Mouse (Mus musculus): ENCODE results near the gene Tmem233. TPM values are rescaled to one million over a fixed set of nuclear protein-coding genes. Genes with fewer than 3 reads are reported as not detected.

Gene Tmem233
- 0.08 and 0.09 TPM in 2 replicates for polyA plus RNA-seq (2012; rRNA removed)

DNA sequence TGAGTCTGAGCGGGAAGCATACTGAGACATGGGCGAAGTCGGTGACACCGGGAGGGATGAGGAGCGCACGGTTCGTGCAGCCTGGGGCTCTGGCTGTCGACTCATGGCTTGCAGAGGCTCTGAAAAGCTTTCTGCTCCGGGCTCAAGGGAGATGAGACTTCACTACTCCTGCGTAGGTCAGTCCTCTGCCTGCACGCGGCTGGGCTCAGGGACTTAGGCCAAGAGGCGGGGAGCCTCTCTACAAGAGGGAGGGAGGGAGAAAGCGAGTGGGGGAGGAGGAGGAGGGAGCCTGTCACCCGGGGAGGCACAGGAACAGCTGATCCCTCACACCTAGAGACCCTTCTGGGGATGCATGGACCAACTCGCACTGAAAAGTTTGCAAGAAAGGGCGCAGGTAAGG is at the start of gene Tmem233:
TSS of gene Tmem233 (minus strand) at position 164 of the 400 bp plus-strand sequence.
- DNase-seq (ENCODE audit: low spot score) = no peak

DNA sequence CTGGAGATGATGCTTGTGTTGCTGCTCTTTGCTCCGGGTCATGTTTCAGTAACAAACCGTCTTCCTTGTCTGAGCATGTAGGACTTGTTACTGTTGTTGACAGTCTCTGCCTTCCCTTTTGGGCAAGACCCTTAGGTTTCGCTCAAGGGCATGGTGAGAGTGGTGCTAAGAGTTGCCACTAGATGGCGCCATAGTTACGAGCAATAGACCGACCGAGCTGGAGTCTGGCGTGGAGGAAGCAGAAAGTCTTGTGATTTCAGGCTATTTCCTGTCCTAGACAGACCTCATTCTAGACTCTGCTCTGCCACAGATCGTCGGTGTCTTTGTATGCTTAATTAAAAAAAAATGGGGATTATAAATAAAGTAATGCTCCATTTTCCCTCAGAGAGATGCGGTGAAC is 40.3 kb upstream of the Tmem233 start:
- DNase-seq (ENCODE audit: low spot score) = no peak

GRCm38 (mm10) chr5:116116567-116116966 is 33.5 kb upstream of the Tmem233 start:
- DNase-seq (ENCODE audit: low spot score) = no peak

- no peak for DNase-seq (ENCODE audit: low spot score)
Observed at GRCm38 (mm10) chr5:116116110-116116509, 33.1 kb upstream of the Tmem233 start.

GRCm38 (mm10) chr5:116115071-116115834 is 32.2 kb upstream of the Tmem233 start:
- no peak for DNase-seq (ENCODE audit: low spot score)

DNA sequence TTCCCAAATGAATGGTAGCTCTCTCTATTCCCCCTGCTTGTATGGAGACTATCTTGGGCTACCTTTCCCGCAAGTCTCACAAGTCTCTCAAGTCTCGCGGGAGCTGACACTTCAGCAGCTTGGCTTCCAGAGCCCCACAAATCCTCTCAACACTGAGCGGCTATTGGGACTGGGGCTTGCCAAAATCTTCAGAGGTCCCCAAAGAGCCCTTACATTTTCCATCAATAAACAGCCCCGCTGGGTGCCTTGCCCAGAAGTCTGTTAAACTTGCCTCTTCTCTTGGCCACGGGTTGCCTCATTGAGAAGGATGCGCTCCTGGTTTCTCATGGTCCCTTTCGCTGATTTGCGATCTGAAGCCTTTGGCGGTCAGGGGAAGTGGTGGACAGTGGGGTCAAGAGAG is 25.6 kb upstream of the Tmem233 start:
- no peak for DNase-seq (ENCODE audit: low spot score)

DNA sequence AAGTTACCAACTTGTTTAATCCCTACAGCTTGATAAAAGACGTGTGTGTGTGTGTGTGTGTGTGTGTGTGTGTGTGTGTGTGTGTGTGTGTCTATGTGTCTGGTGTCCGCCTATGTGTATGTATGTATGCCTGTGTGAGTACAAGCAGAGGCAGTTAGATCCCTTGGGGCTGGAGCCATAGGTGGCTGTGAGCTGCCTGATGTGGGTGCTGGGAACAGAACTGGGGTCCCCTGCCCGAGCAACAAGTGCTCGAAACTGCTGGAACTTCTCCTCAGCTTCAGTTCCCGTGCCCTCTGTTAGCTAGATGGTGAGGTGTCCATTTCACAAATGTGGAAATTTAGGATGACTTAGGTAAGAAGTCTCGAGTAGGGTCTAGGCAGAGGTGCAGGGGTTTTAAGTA is 1.2 kb upstream of the Tmem233 start:
- DNase-seq (ENCODE audit: low spot score) = no peak

GRCm38 (mm10) chr5:116082241-116082900 is 673 bp downstream of the Tmem233 start:
- DNase-seq (ENCODE audit: low spot score) = no peak

DNA sequence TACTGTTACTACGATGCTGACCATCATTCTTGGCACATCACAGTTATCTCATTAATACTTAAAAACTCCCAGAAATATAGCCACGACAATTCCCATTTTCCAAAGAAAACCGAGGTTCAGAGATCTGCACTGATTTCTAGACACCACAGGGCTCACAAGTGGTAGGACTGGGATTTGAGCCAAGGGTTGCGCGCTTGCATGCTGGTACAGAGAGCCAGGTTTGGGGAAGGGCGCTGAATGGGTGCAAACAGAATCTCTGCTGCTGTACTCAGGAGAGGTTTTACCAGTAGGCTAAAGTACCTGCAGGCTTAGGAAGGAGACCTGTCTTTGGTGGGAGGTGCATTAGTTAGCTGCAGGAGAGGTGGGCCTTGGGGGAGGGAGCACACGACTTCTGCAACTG is 1.4 kb downstream of the Tmem233 start:
- no peak for DNase-seq (ENCODE audit: low spot score)

DNA sequence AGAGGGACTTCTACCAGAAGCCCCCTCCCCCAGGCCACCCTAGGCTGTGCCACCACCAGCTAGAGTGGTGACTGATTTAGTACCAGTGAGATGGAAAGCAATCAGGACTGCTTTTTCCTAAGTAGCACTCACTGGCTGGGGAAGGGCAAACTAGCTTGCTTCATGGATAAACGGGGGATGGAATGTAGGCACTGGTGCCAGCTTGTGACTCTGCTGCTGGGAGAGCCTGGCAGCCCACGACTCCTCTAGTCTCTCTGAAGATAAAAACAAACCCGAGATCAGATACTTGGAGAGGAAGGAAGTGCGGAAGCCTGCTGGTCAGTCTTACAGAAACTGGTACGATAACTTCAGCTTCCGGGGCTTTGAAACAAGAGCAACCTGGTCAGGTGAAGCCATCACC is 2.3 kb downstream of the Tmem233 start:
- no peak for DNase-seq (ENCODE audit: low spot score)

DNA sequence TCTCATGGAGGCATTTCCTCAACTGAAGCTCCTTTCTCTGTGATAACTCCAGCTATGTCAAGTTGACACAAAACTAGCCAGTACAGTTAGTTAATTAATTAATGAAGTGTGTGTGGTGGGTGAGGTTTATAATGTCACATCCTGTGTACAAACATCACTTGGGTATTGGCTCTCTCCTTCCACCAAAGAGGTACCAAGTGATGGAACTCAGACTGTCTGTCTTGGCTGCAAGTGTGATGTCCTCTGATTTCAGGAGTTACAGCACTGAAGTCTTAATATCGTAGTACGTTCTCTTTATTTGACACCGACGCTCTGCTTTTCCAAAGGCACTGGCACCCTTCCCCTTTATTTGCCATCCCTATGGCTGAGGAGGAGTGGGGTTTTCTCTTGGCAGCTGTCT is 13.4 kb downstream of the Tmem233 start:
- no peak for DNase-seq (ENCODE audit: low spot score)

DNA sequence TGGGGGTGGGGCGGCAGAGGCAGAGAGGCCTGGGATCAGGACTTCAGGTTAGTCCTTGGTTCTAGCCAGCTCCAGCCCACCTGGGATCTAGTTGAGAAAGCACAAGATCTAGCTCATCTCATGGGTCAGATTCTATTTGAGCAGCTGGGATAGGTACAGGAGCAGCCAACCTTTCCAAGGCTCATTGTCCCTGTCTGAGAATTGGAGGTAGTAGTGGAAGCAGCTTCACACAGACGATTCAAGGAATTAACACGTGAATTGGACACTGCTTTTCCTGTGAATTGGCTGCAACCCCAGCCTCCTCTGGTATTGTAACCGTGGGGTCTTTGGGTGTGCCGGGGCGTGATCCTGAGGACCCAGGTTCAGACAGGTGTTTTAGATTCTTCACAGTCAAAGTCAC is 30.2 kb downstream of the Tmem233 start:
- no peak for DNase-seq (ENCODE audit: low spot score)

DNA sequence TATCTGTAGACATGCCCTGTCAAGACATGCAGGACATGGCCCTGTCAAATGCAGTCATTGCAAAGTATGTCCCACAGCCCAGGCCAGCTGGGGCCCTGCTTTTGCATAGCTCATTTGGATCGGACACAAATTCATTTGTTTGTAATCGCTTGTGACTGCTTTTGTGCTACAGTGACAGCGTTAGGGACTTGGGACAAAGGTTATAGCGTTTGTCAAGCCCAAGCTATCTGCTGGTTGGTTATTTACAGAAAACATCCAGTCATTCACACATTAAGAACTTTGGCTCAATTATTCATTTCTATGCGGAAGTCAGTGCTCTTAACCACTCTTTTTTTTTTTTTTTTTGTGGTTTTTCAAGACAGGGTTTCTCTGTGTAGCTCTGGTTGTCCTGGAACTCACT is 30.9 kb downstream of the Tmem233 start:
- no peak for DNase-seq (ENCODE audit: low spot score)

DNA sequence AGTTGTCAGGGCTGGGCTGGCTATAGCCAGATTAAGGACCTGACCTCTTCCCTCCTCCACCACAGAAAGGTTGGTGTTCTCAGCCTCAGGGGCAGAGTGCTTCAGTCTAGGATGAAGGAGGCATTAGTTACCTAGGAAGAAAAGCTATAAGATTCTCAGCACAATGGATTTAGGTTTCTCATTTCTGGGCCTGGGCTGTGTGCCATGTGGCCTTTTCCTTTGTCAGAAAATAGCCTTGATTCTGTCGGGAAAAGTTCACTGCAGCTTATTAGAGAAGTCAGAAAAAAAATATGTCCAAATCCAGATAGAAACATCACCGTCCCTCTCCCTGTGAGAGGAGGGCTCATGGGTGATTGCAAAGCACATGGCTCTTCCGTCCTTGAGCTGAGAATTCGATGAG is 33.2 kb downstream of the Tmem233 start:
- DNase-seq (ENCODE audit: low spot score) = no peak

- DNase-seq (ENCODE audit: low spot score) = no peak
Observed at GRCm38 (mm10) chr5:116048321-116048720, 34.7 kb downstream of the Tmem233 start.

DNA sequence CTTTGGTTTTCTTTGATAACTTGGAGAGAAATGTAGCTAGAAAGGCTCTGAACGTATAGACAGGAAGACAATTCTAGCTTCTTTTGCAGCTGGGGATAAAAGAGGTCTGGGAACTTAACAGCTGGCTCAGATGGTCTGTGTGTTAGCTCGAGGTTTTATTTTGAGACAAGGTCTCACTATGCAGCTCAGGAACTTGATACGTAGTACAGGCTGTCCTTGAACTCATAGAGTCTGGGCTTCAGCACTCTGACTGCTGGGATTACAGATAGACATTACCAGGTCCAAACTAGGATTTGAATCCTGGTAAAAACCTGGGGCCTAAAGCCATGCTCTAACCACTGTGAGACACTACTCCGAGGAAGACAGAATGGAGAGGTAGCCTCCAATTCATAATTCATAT is 36.8 kb downstream of the Tmem233 start:
- DNase-seq (ENCODE audit: low spot score) = no peak

- DNase-seq (ENCODE audit: low spot score) = no peak
Observed at GRCm38 (mm10) chr5:116045581-116045980, 37.5 kb downstream of the Tmem233 start.

DNA sequence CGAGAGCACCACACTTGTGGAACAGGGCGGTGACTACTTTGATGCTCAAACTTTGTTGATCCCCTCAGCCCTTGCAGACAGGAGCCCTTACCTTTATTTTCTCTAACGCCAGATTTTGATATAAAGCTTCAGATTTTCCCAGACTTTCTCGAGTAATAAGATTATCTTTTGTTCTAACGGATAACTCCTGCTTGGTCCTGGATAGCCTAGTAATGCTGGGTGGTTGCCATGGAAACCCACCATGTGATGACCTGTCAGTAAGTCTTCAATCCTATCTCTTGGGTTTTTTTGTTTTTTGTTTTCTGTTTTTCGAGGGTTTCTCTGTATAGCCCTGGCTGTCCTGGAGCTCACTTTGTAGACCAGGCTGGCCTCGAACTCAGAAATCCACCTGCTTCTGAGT is 40.8 kb downstream of the Tmem233 start:
- DNase-seq (ENCODE audit: low spot score) = no peak

DNA sequence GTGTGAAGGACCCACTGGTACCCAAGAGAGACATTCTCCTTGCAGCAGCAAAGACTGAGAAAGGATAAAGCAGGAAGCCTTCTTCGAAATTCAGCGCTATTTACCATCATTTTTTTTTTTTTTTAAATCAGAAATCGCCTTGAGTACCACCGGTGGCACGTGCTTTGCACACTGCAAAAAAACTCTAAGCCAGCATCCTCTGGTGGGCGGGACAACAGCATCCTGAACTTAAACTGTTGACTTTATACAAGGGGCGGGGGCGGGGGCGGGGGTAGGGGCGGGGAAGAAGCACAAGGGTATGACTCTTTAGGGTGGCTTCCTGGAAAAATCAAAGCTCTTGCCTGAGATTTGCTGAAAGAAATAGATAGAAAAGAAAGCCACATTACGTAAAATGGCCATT is 43.3 kb downstream of the Tmem233 start:
- no peak for DNase-seq (ENCODE audit: low spot score)

DNA sequence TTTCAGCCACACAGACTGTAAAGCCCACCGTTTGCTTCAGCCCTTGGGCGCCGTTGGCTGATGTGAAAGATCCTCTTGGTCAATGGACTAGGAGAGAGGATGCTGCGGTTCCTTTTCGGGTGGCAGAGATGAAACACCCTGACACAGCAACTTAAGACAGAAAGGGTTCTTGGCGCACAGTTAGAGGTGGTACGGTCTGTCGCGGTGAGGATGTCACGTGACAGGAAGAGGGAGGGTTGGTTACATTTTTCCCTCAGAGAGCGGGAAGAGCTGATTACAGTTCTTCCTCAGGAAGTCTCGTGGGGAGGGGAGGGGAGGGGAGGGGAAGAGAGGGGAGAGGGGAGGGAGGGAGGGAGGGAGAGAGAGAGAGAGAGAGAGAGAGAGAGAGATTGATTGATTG is 45.3 kb downstream of the Tmem233 start:
- DNase-seq (ENCODE audit: low spot score) = no peak

DNA sequence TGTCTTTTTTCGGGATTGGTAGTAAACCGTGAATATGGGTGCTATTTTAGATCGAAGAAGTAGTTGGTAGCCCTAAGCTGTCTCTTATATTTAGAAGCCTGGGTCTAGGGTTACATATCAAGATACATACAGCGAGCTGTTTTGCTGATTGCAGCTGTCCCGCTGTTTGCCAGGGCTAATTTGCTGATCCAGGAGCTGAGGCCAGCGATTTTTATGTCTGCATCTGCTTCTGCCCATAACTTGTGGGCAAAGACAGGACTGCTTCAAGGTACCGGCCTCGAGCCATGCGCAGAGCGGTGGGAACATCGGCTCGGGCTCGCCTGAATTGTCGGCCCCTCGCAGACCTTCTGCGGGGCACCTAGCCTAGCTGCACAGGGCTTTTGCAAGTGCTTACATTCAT is 46.6 kb downstream of the Tmem233 start:
- DNase-seq (ENCODE audit: low spot score) = no peak

DNA sequence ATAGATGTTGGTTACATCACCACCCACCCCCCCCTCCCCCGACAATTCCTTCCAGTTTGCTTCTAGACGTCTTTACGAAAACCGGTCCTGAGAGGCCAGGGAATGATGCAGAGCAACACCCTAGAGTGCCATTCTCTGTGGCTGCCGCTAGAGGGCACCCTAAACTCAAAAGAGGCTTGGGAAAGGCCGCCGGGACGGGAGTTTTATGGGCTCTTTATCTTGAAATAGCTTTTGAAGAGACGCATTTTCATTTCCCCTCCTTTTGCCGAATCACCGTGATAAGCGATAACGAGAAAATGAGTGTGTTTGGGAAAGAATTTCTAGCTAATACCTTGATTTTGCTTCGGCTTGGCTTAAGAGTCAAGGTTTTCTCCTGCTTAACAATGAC is 51.9 kb downstream of the Tmem233 start:
- DNase-seq (ENCODE audit: low spot score) = no peak

DNA sequence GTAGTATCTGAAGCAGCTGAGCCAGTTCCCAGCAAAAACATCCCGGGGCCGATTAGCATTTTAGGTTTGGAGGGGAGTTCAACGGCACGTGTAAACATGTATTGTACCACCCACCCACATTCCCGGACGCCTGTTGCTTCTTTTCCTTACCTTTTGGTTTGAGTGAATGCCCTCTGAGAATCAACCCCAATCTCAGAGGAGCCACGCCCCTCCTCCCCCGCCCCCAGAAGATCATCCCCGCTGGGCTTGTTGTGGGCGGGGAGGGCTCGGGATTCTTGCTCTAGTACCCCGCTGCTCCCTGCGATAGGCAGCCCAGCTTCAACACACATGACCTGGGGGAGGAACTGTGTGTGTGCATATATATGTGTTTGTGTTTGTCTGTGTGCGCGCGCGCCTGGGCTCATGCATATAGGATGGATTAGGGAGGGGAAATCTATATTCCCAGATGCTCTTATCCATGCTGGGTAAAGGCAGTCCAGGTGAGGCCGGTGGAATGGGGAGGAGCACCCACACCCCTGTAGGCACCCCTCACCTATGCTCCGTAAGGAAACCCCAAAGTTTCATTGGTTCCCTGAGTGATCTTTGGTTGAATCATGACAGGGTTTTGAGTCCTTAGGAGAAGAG is 52.4 kb downstream of the Tmem233 start:
- no peak for DNase-seq (ENCODE audit: low spot score)

Measured in urinary bladder, adult 2 months (tissue).